Mouse (Mus musculus) hindbrain, embryonic 12.5 days (tissue): ENCODE results near the gene Polk. TPM values are rescaled to one million over a fixed set of nuclear protein-coding genes. Genes with fewer than 3 reads are reported as not detected.

Source experiments
- ATAC-seq: fragments of 200-750 bp; cut with Nextera tagmentation; 2 replicates; pipeline ENCODE4 v1.8.0; 2017; ENCODE audit warnings: moderate TSS enrichment; ENCODE audit not compliant: low FRiP score
- H3K27ac ChIP-seq: fragments of 300-500 bp; sonication (generic); 2 replicates; pipeline ENCODE4 v1.5.1; 2016; ENCODE audit warnings: mild to moderate bottlenecking
- H3K27me3 ChIP-seq: fragments of 300-500 bp; sonication (generic); 2 replicates; pipeline ENCODE4 v1.6.1; 2016; ENCODE audit warnings: mild to moderate bottlenecking
- H3K36me3 ChIP-seq: fragments of 300-500 bp; sonication (generic); 2 replicates; pipeline ENCODE4 v1.6.1; 2016; ENCODE audit warnings: mild to moderate bottlenecking
- H3K4me1 ChIP-seq: fragments of 300-500 bp; sonication (generic); 2 replicates; pipeline ENCODE4 v1.6.1; 2016
- H3K4me2 ChIP-seq: fragments of 300-500 bp; sonication (generic); replicated peaks from 2 replicates; pipeline ENCODE4 v1.6.1; 2016; ENCODE audit warnings: mild to moderate bottlenecking
- H3K4me3 ChIP-seq: fragments of 300-500 bp; sonication (generic); 2 replicates; pipeline ENCODE4 v1.5.1; 2016; ENCODE audit warnings: mild to moderate bottlenecking
- H3K9ac ChIP-seq: fragments of 300-500 bp; sonication (generic); 2 replicates; pipeline ENCODE4 v1.6.1; 2016; ENCODE audit warnings: mild to moderate bottlenecking, moderate library complexity
- H3K9me3 ChIP-seq: fragments of 300-500 bp; sonication (generic); replicated peaks from 2 replicates; pipeline ENCODE4 v1.6.1; 2016; ENCODE audit warnings: mild to moderate bottlenecking
- WGBS: fragments of 180-500 bp; shearing (Covaris S2); methylation state at CpG from one replicate; pipeline ENCODE4 v1.1.7; 2016; 5-methylcytosine and 5-hydroxymethylcytosine counted together
- polyA plus RNA-seq: library from polyadenylated mRNA; unstranded; fragments of >200 nt; fragmentation: Nextera tagmentation; extraction: Ambion mirVana; gene quantifications from 2 replicates; pipeline ENCODE4 v1.2.1, GENCODE M21; 2016

The Polk gene
- polyA plus RNA-seq, 1 experiment from 2014 or later = 7.4 TPM

- H3K4me2 ChIP-seq = no peak overlapping the region
- peaks cover 5% of the 10 kb centered on the region; the same call in 1 of the 2 replicates for H3K4me1 ChIP-seq
- ATAC-seq = peak; percentile 79
- no peaks in the 10 kb centered on the region for H3K9me3 ChIP-seq
- no peaks in the 10 kb centered on the region for H3K27me3 ChIP-seq
- no peak overlapping the region for H3K9ac ChIP-seq
- H3K27ac ChIP-seq = no peak overlapping the region
- WGBS = 36% methylated on average over 12 of the region's 12 CpGs
- H3K36me3 ChIP-seq = no peaks in the 10 kb centered on the region
- no peak overlapping the region for H3K4me3 ChIP-seq
These were observed 110.7 kb downstream of the Polk start for GRCm38 (mm10) chr13:96431595-96432156.

Other genes starting within 250 kb of the Polk start
- 31.0 and 34.1 TPM in 2 replicates for gene Poc5, start 154.3 kb downstream of the Polk start, polyA plus RNA-seq
- 0.21 TPM in 1 of 2 replicates, not detected in the other for gene Ankdd1b, start 71.4 kb downstream of the Polk start, polyA plus RNA-seq
- not detected in 2 replicates for gene Gm17622, start 51.8 kb downstream of the Polk start, polyA plus RNA-seq
- gene Col4a3bp, start within 50 bp of the Polk start, polyA plus RNA-seq = 10.1 and 10.6 TPM in 2 replicates
- gene Hmgcr, start 128.4 kb upstream of the Polk start, polyA plus RNA-seq = 185 and 192 TPM in 2 replicates
- gene Ankrd31, start 205.7 kb upstream of the Polk start, polyA plus RNA-seq = not detected in 2 replicates